Mouse (Mus musculus) testis, postnatal 10 days (tissue): ENCODE data around the gene Ocm.

Experiments used
- DNase-seq: peaks from one replicate; pipeline ENCODE4 v3.0.0; 2021; ENCODE audit warnings: low spot score

Ocm gene

GRCm38 (mm10) chr5:144002461-144003192 is 23.8 kb downstream of the Ocm start:
- no peak for DNase-seq

GRCm38 (mm10) chr5:143999409-143999808 is 27.1 kb downstream of the Ocm start:
- no peak for DNase-seq

GRCm38 (mm10) chr5:143994632-143995365 is 31.7 kb downstream of the Ocm start:
- no peak for DNase-seq

GRCm38 (mm10) chr5:143993849-143994248 is 32.6 kb downstream of the Ocm start:
- no peak for DNase-seq

- no peak for DNase-seq
Observed at GRCm38 (mm10) chr5:143993260-143993659, 33.2 kb downstream of the Ocm start.

DNA sequence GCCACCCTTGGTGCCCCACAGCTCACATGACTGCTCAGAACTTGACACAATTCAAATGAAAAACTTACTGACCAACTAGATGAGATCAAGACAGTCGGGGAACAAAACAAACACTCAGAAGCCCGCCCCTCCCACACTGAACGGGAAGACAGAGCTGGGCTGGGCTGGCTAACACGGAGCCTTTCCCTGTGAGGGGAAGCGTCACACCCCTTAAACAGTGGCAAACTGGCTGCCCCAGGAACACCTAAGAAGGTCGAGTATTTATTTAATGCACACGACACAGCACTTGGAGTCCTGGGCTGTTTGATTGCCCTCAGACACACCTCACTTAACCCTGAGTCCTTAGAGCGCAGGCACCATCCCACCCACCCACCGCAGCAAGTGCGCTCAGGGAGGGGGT is 33.8 kb downstream of the Ocm start:
- DNase-seq: no peak

- no peak for DNase-seq
Observed at GRCm38 (mm10) chr5:143990086-143990485, 36.4 kb downstream of the Ocm start.

- DNase-seq: no peak
Observed at GRCm38 (mm10) chr5:143989046-143989445, 37.4 kb downstream of the Ocm start.

GRCm38 (mm10) chr5:143987596-143987995 is 38.9 kb downstream of the Ocm start:
- no peak for DNase-seq

- no peak for DNase-seq
Observed at GRCm38 (mm10) chr5:143985381-143985780, 41.1 kb downstream of the Ocm start.

GRCm38 (mm10) chr5:143982361-143982760 is 44.1 kb downstream of the Ocm start:
- no peak for DNase-seq

GRCm38 (mm10) chr5:143980858-143981257 is 45.6 kb downstream of the Ocm start:
- DNase-seq: no peak

- no peak for DNase-seq
Observed at GRCm38 (mm10) chr5:143976726-143977431, 49.6 kb downstream of the Ocm start.

DNA sequence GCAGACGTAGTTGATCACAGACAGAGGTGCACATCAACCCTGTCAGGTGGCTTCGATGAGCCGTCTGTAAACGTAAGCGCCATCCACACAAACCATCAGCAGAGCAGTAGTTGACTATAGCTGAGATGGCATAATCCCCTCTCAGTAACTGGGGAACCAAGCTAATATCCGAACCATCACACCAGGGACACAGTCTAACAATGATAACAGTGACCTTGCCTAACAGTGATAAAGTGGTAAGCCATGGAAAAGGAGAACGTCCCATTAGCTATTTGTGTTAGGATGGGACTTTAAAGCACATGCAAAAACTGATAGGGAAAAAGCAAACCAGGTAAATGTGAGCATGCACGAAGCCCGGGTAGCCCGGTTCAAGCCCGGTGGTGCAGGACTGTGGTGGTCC is 50.2 kb downstream of the Ocm start:
- DNase-seq: no peak

DNA sequence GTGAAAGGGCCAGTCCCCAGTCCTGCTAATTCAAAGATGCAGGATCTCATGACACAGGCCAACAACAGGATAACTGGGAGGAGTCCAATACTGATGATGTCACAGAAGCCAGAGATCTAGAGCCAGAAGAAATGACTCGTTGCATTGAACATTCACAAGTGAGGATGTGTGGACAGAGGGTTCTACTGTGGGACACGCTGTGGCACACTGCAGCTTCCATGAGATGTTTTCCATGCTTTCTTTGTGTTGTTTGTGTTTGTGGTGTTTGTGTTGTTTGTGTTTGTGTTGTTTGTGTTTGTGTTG is 50.9 kb downstream of the Ocm start:
- DNase-seq: no peak

DNA sequence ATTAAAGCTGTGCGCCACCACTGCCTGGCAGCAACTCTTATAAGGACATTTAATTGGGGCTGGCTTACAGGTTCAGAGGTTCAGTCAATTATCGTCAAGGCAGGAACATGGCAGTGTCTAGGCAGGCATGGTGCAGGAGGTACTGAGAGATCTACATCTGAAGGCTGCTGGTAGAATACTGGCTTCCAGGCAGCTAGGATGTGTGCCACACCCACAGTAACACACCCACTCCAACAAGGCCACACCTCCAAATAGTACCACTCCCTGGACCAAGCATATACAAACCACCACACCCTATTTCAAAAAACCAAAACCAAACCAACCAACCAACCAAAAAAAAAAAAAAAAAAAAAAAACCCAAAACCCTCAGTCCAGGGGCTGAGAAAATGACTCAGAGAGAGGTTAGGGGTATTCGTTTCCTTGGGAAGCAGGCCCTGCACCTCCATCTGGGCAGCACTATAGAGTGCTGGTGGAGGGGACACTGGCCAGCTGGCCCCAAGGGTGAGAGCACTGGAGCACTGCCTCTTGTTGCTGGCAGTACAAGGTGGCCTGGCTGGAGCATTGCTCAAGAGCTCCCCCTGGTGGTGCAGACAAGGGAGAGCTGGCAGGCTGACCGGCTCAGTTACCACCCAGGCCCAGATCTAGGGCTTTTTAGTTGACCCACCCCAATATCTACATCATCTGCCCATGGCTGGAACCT is 51.4 kb downstream of the Ocm start:
- peak; percentile 76 for DNase-seq

- no peak for DNase-seq
Observed at GRCm38 (mm10) chr5:143972628-143973027, 53.8 kb downstream of the Ocm start.
